Mouse (Mus musculus) thymus, adult 2 months (tissue): ENCODE data around the gene Iars2. TPM values are rescaled to one million over a fixed set of nuclear protein-coding genes. Genes with fewer than 3 reads are reported as not detected.

Experiments used
- DNase-seq: peaks from one replicate; pipeline ENCODE4 v3.0.0; 2021
- H3K27ac ChIP-seq: fragments of 200-500 bp; 2 replicates; pipeline ENCODE4 v1.5.1; 2012; ENCODE audit warnings: low read length, control low read depth; ENCODE audit not compliant: control insufficient read depth, insufficient read depth
- H3K27me3 ChIP-seq: fragments of 200-500 bp; 2 replicates; pipeline ENCODE4 v1.6.1; 2012; ENCODE audit warnings: mild to moderate bottlenecking, low read length, moderate library complexity, mixed read lengths; ENCODE audit not compliant: control insufficient read depth, insufficient read depth
- H3K36me3 ChIP-seq: fragments of 200-500 bp; 2 replicates; pipeline ENCODE4 v1.6.1; 2012; ENCODE audit warnings: mild to moderate bottlenecking, low read length, moderate library complexity; ENCODE audit not compliant: control insufficient read depth, insufficient read depth
- H3K4me1 ChIP-seq: fragments of 200-500 bp; replicated peaks from 2 replicates; pipeline ENCODE4 v1.6.1; 2012; ENCODE audit warnings: low read length; ENCODE audit not compliant: control insufficient read depth, insufficient read depth
- H3K4me3 ChIP-seq: fragments of 200-500 bp; 2 replicates; pipeline ENCODE4 v1.5.1; 2012; ENCODE audit warnings: mild to moderate bottlenecking, low read length, control low read depth, moderate library complexity; ENCODE audit not compliant: control insufficient read depth, insufficient read depth
- CTCF ChIP-seq: fragments of 200-500 bp; IDR thresholded peaks from 2 replicates; pipeline ENCODE4 v1.5.1; 2012; ENCODE audit warnings: mild to moderate bottlenecking, control low read depth, low read length, moderate library complexity, borderline replicate concordance; ENCODE audit not compliant: control insufficient read depth, poor library complexity, insufficient read depth; ENCODE audit errors: extremely low read depth
- POLR2A ChIP-seq: fragments of 200-500 bp; IDR thresholded peaks from 2 replicates; pipeline ENCODE4 v1.6.1; 2012; ENCODE audit warnings: mild to moderate bottlenecking, low read length, control low read depth, moderate library complexity; ENCODE audit not compliant: control insufficient read depth, poor library complexity, insufficient read depth; ENCODE audit errors: extremely low read depth
- WGBS: fragments of 180-500 bp; shearing (Covaris S2); methylation state at CpG from one replicate; pipeline ENCODE4 v1.1.7; 2018; 5-methylcytosine and 5-hydroxymethylcytosine counted together
- polyA plus RNA-seq: library from polyadenylated mRNA; depleted of rRNA; stranded (reverse); fragments of >200 nt; gene quantifications from 2 replicates; pipeline ENCODE4 v1.2.3, GENCODE M21; 2012; rRNA removed

The Iars2 gene
- polyA plus RNA-seq, 1 experiment, result 22.7 TPM

DNA sequence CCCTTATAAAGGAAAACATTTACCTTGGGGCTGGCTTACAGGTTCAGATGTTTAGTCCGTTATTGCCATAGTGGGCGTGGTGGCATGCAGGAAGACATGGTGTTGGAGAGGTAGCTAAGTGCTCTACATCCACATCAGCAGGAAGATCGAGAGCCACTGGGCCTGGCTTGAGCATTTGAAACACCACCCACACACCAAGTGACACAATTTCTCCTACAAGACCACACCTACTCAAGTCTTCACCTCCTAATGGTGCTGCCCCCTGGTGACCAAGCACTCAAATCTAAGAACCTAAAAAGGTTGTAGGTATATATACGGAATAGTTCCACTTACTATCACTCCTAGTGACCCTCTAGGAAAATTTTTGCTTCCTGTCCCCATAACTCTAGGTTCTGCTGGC lies 92.7 kb downstream of the Iars2 start:
- WGBS, result 91% methylated on average over 4 of the region's 4 CpGs
- no peak overlapping the region for H3K4me3 ChIP-seq
- peaks cover 51% of the 10 kb centered on the region for H3K36me3 ChIP-seq
- no peak for DNase-seq
- no peak overlapping the region for H3K27ac ChIP-seq
- TF ChIP-seq CTCF (no peak), POLR2A (no peak)
- no peaks in the 10 kb centered on the region for H3K27me3 ChIP-seq
- no peaks in the 10 kb centered on the region for H3K4me1 ChIP-seq

DNA sequence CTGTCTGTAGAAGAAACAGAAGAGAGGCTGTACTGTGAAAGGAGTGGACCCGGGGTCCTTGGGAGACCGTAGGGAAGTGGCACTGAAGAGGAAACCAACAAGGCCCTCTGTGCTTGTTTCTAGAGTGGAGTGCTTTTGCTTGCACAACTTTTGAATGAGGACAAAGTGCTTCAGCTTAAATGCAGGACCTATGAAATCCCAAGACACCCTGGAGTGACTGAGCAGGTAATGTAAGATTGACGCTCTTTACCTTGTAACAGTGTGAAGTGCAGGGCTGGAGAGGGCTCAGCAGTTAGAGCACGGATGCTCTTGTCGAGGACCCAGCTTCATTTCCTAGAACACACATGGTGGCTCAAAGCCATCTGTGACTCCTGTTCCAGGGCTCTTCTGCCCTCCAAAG lies 93.4 kb downstream of the Iars2 start:
- Histone ChIP-seq H3K4me1 (no peaks in the 10 kb centered on the region), H3K36me3 (peaks cover 44% of the 10 kb centered on the region), H3K27ac (no peak overlapping the region), H3K27me3 (no peaks in the 10 kb centered on the region), H3K4me3 (no peak overlapping the region)
- no peak for TF ChIP-seq CTCF
- TF ChIP-seq POLR2A, result no peak
- no peak for DNase-seq
- 94% methylated on average over 5 of the region's 5 CpGs for WGBS

Other genes starting within 250 kb of the Iars2 start
- 26.2 and 27.5 TPM in 2 replicates for gene Rab3gap2, start 125.3 kb downstream of the Iars2 start, polyA plus RNA-seq
- 14.0 and 19.6 TPM in 2 replicates for gene Bpnt1, start 2.8 kb upstream of the Iars2 start, polyA plus RNA-seq
- 11.0 and 13.4 TPM in 2 replicates for gene Eprs, start 33.6 kb upstream of the Iars2 start, polyA plus RNA-seq
- gene Slc30a10, start 125.5 kb upstream of the Iars2 start, polyA plus RNA-seq, result 0.09 and 0.19 TPM in 2 replicates